25 mouse cellular contexts compared by ENCODE assay signal in the genomic region with DNA sequence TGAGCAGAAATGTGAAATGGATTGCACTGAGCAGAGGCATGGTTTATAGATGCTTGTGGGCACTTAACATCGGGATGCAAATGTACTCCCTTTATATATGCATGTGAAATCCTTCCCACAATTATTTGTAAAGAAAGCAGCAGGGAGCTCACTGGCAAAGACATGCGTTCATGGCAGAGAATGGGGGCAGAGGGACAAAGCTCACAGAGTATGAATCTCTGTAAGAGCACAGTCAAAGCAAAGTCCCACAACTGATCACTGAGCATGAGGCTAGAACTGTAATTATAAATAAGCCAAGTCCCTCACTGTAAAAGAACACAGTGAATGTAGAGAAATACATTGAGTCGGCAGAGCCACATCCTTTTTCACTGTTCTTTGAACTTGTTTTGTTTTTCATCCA.
DNase-seq lines count a peak whose midpoint lies in the region; ATAC-seq lines count a peak whose summit lies in the region.
"Had no signal": no experiment of that assay in that cellular context is flagged by ENCODE, and none has a peak within 500 bp of the region (broad histone marks: within the 10 kb centered on the region; RNA-seq: fewer than 3 reads in every experiment).

No protein-coding gene starts in this region.

- no peaks in the 10 kb centered on the region for H3K27me3 ChIP-seq in midbrain, embryonic 10.5 days (ENCODE audit: low read depth, poor library complexity, severe bottlenecking)
- H3K27me3 ChIP-seq in midbrain, embryonic 15.5 days (replicated peaks) = no peaks in the 10 kb centered on the region
- H3K27me3 ChIP-seq in neural tube, embryonic 11.5 days (ENCODE audit: control insufficient read depth, insufficient read depth, low read length) = no peaks in the 10 kb centered on the region
- no peaks in the 10 kb centered on the region for H3K27me3 ChIP-seq in midbrain, embryonic 14.5 days (ENCODE audit: control insufficient read depth, insufficient read depth, low read length)
- H3K27me3 ChIP-seq: forebrain, embryonic 13.5 days; heart, embryonic 13.5 days; hindbrain, embryonic 13.5 days had no signal

- H3K4me2 ChIP-seq in midbrain, embryonic 15.5 days = no peak overlapping the region
- H3K4me2 ChIP-seq in neural tube, embryonic 11.5 days (ENCODE audit: low read depth) = no peak overlapping the region
- no peak overlapping the region for H3K4me2 ChIP-seq in midbrain, embryonic 14.5 days (ENCODE audit: low read length)
- H3K4me2 ChIP-seq: forebrain, embryonic 13.5 days; heart, embryonic 13.5 days; hindbrain, embryonic 13.5 days had no signal

- peaks cover 6% of the 10 kb centered on the region for H3K9me3 ChIP-seq in midbrain, embryonic 10.5 days (replicated peaks)
- no peaks in the 10 kb centered on the region for H3K9me3 ChIP-seq in midbrain, embryonic 15.5 days
- no peaks in the 10 kb centered on the region for H3K9me3 ChIP-seq in neural tube, embryonic 11.5 days (ENCODE audit: control insufficient read depth, low read length)
- 0 out of 2 replicates have a peak, but pooled peaks cover 5% of the 10 kb centered on the region for H3K9me3 ChIP-seq in midbrain, embryonic 14.5 days (ENCODE audit: control insufficient read depth, low read length)
- H3K9me3 ChIP-seq: heart, embryonic 10.5 days had no signal

- H3K4me1 ChIP-seq in midbrain, embryonic 10.5 days = peaks cover 17% of the 10 kb centered on the region
- no peaks in the 10 kb centered on the region; the same call in 1 of the 2 replicates for H3K4me1 ChIP-seq in midbrain, embryonic 15.5 days
- H3K4me1 ChIP-seq in neural tube, embryonic 11.5 days (ENCODE audit: control insufficient read depth, insufficient read depth, low read length) = no peaks in the 10 kb centered on the region
- no peaks in the 10 kb centered on the region for H3K4me1 ChIP-seq in midbrain, embryonic 14.5 days (ENCODE audit: control insufficient read depth, insufficient read depth, low read length)
- H3K4me1 ChIP-seq: forebrain, embryonic 13.5 days; heart, embryonic 10.5 days; heart, embryonic 13.5 days; hindbrain, embryonic 13.5 days had no signal

- no peak for ATAC-seq in midbrain, embryonic 15.5 days (replicated peaks)
- ATAC-seq in neural tube, embryonic 11.5 days (ENCODE audit: insufficient read depth, low FRiP score, low TSS enrichment) = peak; percentile 57; the same call in 1 of the 2 replicates
- no peak for ATAC-seq in midbrain, embryonic 14.5 days (ENCODE audit: low FRiP score, low TSS enrichment)
- ATAC-seq: CD4-positive, CD25-positive, alpha-beta regulatory T cell, adult 4 months; forebrain, embryonic 13.5 days; forebrain, embryonic 16.5 days had no signal

- H3K36me3 ChIP-seq in midbrain, embryonic 10.5 days = no peaks in the 10 kb centered on the region
- H3K36me3 ChIP-seq in midbrain, embryonic 15.5 days (replicated peaks) = no peaks in the 10 kb centered on the region
- H3K36me3 ChIP-seq in neural tube, embryonic 11.5 days (ENCODE audit: control insufficient read depth, insufficient read depth, low read length) = no peaks in the 10 kb centered on the region
- H3K36me3 ChIP-seq in midbrain, embryonic 14.5 days (ENCODE audit: control insufficient read depth, insufficient read depth, low read length) = no peaks in the 10 kb centered on the region
- H3K36me3 ChIP-seq: forebrain, embryonic 10.5 days; heart, embryonic 10.5 days; heart, embryonic 13.5 days; hindbrain, embryonic 13.5 days had no signal

- no peak overlapping the region for H3K9ac ChIP-seq in midbrain, embryonic 15.5 days
- H3K9ac ChIP-seq in neural tube, embryonic 11.5 days (ENCODE audit: low read length) = no peak overlapping the region
- H3K9ac ChIP-seq in midbrain, embryonic 14.5 days (replicated peaks; ENCODE audit: low read length) = no peak overlapping the region
- H3K9ac ChIP-seq: forebrain, embryonic 13.5 days; heart, embryonic 13.5 days; hindbrain, embryonic 13.5 days had no signal

- 65% methylated on average over 3 of the region's 3 CpGs for WGBS in midbrain, embryonic 10.5 days
- 23% methylated on average over 3 of the region's 3 CpGs for WGBS in midbrain, embryonic 15.5 days
- WGBS in neural tube, embryonic 11.5 days = 56% methylated on average over 3 of the region's 3 CpGs
- WGBS in midbrain, embryonic 14.5 days = 21% methylated on average over 3 of the region's 3 CpGs

- H3K4me3 ChIP-seq in midbrain, embryonic 10.5 days = no peak overlapping the region
- no peak overlapping the region for H3K4me3 ChIP-seq in midbrain, embryonic 15.5 days
- H3K4me3 ChIP-seq in neural tube, embryonic 11.5 days (ENCODE audit: low read depth, low read length) = no peak overlapping the region
- no peak overlapping the region for H3K4me3 ChIP-seq in midbrain, embryonic 14.5 days (replicated peaks; ENCODE audit: low read depth, low read length)
- H3K4me3 ChIP-seq: forebrain, embryonic 10.5 days; forebrain, embryonic 13.5 days; heart, adult 2 months; heart, embryonic 10.5 days; heart, embryonic 13.5 days; hindbrain, embryonic 13.5 days had no signal

- H3K27ac ChIP-seq in midbrain, embryonic 10.5 days (replicated peaks) = peak overlapping the region; percentile 59; the same call in 1 of the 2 replicates
- H3K27ac ChIP-seq in midbrain, embryonic 15.5 days = no peak overlapping the region
- no peak overlapping the region for H3K27ac ChIP-seq in neural tube, embryonic 11.5 days (ENCODE audit: low read depth, low read length)
- no peak overlapping the region for H3K27ac ChIP-seq in midbrain, embryonic 14.5 days (replicated peaks; ENCODE audit: low read depth, low read length)
- H3K27ac ChIP-seq: forebrain, embryonic 10.5 days; forebrain, embryonic 13.5 days; heart, adult 2 months; heart, embryonic 10.5 days; heart, embryonic 13.5 days; hindbrain, embryonic 13.5 days had no signal

- no peak for DNase-seq in midbrain, embryonic 10.5 days (ENCODE audit: low spot score)
- no peak for DNase-seq in neural tube, embryonic 11.5 days (ENCODE audit: low spot score)
- DNase-seq in neural tube, embryonic 10.5 days (ENCODE audit: extremely low spot score, low spot score) = no peak
- peak; percentile 5 for DNase-seq in mesoderm, embryonic 11.5 days (ENCODE audit: low read depth, low spot score)
- DNase-seq in midbrain, embryonic 14.5 days = peak; percentile 18
- no peak for DNase-seq in right cerebral cortex, postnatal 25 days
- DNase-seq: adrenal gland, adult 2 months; adrenal gland, postnatal 14 days; cerebellum, adult 11-12 months; cerebellum, adult 8-10 months; cerebellum, postnatal 10 days; cerebellum, postnatal 36 days; gastrocnemius, postnatal 10 days; gastrocnemius, postnatal 36 days; heart, adult 2 months; heart, postnatal 14 days; heart, postnatal 4 days had no signal

Comparison
In these comparisons a context has a peak if more than half of its experiments do, and no peak if none do; other contexts are left out.
1. DNase-seq: peak in mesoderm, embryonic 11.5 days (single experiment) and midbrain, embryonic 14.5 days (single experiment); none in midbrain, embryonic 10.5 days (single experiment), neural tube, embryonic 11.5 days (single experiment), neural tube, embryonic 10.5 days (single experiment) and right cerebral cortex, postnatal 25 days (single experiment).